Mouse (Mus musculus): Measurements from ENCODE around the gene Ccdc181.

Gene Ccdc181

GRCm38 (mm10) chr1:164287406-164287805 lies 12.0 kb downstream of the Ccdc181 start:
- no peak for DNase-seq

GRCm38 (mm10) chr1:164292040-164292439 lies 16.7 kb downstream of the Ccdc181 start:
- no peak for DNase-seq

- no peak for DNase-seq
These were observed 18.7 kb downstream of the Ccdc181 start for GRCm38 (mm10) chr1:164294071-164294470.

GRCm38 (mm10) chr1:164296473-164296872 lies 21.1 kb downstream of the Ccdc181 start:
- DNase-seq = no peak

GRCm38 (mm10) chr1:164301949-164302348 lies 26.6 kb downstream of the Ccdc181 start:
- no peak for DNase-seq

GRCm38 (mm10) chr1:164303821-164304220 lies 28.4 kb downstream of the Ccdc181 start, which contains the start of gene Nme7:
Gene Nme7 (plus strand): TSS chr1:164304121.
- no peak for DNase-seq

- peak; percentile 98 for DNase-seq
These were observed 31.9 kb downstream of the Ccdc181 start, which contains the start of gene Blzf1 for GRCm38 (mm10) chr1:164307124-164307751. Gene Blzf1 (minus strand): TSS chr1:164307489.

GRCm38 (mm10) chr1:164307922-164308321 lies 32.5 kb downstream of the Ccdc181 start:
- DNase-seq = no peak

GRCm38 (mm10) chr1:164314085-164314484 lies 38.7 kb downstream of the Ccdc181 start:
- DNase-seq = no peak

- DNase-seq = peak; percentile 50
These were observed 39.9 kb downstream of the Ccdc181 start for GRCm38 (mm10) chr1:164315266-164315665.

DNA sequence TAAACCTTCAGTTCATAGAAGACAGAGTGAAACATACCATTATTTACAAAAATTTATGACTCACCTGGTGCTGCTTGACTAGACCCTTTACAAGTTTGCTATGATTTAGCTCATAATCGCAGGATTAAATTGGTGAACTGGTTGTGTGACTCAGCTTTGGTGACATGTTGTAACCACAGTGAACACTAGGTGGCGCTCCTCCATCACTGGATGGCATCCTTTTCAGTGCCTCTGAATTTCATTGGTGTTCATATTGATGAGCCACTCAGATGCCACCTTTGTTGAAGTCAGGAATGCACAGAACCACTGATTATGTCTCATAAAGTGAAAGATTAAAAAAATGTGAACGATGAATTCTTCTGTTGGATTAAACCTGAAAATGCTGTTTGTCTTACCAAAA lies 41.3 kb downstream of the Ccdc181 start:
- DNase-seq = peak; percentile 67

DNA sequence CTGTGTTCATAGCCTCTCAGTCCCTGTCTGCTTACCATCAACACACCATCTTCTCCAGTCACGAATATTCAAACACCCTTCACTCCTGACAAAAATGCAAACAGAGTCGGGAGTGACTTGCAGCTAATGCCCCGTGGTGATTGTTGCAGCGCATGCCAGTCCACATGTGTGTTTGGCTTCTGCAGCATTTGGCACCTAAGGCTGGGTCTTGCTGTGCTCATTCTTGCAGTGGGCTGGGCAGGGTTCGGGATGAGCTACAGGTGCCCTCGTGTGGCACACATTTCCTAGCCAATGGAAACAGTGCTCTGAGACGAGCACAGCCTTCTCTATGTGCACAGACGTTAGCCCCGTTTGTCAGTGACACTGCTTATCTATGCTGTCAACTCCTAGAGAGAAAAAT lies 41.9 kb downstream of the Ccdc181 start:
- no peak for DNase-seq

DNA sequence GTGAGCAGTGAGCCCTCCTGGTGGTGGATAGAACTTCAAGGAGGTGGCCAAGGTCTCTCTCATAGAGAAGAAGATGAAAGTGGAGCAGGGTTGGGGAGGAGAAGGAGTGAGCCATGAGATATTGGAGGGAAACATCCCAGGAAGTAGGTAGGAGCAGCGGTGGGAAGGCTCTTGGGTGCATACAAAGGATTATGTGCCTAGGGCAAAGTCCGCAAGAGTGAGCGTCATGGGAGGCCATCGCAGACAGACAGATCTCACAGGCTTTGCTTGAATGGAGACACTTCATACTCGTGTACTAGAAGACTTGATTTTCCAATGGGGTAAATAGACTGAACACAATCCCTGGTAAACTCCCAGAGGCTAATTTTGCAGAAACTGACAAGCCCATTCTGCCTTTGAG lies 43.1 kb downstream of the Ccdc181 start:
- no peak for DNase-seq

GRCm38 (mm10) chr1:164319542-164320140 lies 44.3 kb downstream of the Ccdc181 start:
- no peak for DNase-seq

DNA sequence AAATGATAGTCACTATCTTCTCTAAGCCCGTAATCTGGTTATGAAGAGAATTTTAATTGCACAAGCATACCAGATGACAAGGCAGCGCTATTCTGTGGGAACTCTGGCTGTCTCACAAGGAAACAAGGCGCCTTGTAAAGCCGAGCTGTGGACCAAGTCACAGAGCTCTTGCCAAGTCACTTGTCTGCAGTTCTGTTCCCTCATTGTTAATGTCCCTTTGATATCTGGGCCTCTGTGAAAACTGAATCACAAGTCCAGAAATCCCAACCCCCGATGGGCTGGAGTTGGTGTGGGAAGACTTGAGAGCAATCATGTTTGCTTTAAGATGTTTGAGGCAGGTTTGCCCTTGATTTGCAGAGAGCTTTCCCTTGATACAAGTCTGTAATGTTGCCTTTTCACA lies 45.3 kb downstream of the Ccdc181 start:
- no peak for DNase-seq

DNA sequence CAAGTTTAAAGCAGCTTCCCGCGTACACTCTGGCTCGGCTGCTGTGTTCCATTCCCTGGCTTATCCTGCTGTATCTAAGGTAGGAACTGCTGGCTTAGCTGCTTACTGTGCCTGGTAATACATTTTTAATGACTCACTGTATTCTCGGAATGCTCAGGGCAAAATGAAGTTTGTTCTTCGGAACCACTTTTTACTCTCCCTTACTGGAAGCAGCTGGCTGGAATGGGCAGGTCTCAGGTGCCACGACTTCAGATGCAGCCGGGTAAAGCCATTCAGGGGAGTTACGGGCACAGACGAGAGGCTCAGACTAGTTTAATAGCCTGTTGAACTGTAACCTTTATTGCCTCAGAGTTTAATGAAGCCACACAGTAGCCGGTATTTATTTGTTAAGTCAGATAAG lies 46.0 kb downstream of the Ccdc181 start:
- no peak for DNase-seq

DNA sequence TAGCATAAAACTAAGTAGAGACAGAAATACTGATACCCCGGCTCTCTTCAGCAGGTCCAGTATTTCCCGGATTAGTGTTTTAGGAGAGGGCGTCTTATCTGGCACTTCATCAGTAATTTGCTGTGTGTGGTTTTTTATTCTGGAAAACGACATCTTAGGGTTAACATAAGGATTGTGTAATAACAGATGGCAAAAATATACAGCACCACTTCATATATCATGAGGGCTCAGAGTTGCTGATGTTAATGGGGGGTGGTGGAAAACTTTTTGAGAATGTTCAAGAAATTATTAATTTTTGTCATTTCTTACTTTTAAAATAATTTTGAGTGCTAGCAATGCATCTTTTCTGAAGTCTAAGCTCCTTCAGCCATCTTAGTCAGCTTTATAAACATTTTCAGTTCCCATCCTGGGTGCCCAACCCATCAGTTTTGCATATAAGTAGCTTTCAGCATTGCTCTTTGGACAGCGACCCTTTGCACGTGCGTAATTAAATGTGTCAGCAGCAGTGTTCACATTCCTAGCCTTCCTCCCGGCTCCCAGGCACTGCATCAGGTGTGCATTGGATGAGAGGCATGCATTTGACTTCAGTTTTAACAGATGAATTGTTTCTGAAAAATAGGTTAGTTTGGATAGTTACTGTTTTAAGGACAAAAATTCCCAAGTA lies 47.7 kb downstream of the Ccdc181 start:
- DNase-seq = no peak

- no peak for DNase-seq
These were observed 48.8 kb downstream of the Ccdc181 start for GRCm38 (mm10) chr1:164324221-164324620.

GRCm38 (mm10) chr1:164324878-164325277 lies 49.5 kb downstream of the Ccdc181 start:
- DNase-seq = no peak

GRCm38 (mm10) chr1:164326600-164327155 lies 51.3 kb downstream of the Ccdc181 start:
- DNase-seq = no peak

DNA sequence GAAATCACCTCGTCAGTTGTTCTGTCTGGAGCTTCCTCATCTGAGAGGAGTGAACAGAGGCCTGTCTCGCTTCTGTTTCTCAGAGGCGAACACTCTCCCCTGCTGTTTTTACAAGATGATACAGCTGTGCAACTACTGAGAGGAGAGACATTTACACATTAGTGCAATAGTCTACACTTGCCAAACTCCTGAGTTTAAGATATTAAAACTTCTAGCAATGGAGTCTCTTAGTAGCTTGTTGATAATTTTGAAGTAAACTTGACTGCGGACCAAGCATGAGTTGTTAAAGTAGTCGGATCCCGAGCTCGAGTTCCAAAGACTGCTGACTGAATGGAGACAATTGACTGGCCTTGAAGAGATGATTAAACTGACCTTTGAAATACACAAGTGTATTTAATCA lies 52.4 kb downstream of the Ccdc181 start:
- no peak for DNase-seq

DNA sequence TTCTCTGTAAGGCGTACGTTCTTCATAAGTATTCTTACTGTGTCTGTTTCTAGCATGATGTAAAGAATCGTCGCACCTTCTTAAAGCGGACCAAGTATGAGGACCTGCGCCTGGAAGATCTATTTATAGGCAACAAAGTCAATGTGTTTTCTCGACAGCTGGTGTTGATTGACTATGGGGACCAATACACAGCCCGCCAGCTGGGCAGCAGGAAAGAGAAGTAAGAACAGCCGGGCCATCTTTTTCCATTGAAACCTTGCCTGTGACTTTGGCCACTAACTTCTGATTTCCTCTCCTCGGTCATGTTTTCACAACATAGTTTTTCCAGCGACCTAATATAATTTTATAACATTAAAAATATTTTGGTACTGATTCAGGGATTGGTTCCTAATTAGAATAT lies 57.2 kb downstream of the Ccdc181 start:
- no peak for DNase-seq

DNA sequence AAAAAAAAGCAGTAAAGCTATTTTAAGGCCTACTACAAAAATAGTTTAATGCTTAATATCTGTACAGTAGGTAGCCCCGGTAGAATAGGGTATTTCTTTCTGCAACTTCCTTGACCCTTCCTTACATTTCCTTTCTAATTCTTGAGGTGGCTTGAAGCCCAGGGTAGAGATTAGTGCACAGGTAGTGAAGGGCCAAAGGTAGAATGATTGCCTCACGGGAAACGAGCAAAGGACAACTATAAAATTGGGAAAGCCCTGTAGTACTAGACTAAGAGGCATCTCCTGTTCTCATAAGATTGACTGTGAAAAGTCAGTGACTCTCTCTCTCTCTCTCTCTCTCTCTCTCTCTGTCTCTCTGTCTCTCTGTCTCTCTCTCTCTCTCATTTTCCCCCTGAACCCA lies 60.0 kb downstream of the Ccdc181 start:
- DNase-seq = no peak

GRCm38 (mm10) chr1:164335846-164336245 lies 60.5 kb downstream of the Ccdc181 start:
- no peak for DNase-seq
